ENCODE assay signal across 11 mouse cellular contexts in the genomic region with DNA sequence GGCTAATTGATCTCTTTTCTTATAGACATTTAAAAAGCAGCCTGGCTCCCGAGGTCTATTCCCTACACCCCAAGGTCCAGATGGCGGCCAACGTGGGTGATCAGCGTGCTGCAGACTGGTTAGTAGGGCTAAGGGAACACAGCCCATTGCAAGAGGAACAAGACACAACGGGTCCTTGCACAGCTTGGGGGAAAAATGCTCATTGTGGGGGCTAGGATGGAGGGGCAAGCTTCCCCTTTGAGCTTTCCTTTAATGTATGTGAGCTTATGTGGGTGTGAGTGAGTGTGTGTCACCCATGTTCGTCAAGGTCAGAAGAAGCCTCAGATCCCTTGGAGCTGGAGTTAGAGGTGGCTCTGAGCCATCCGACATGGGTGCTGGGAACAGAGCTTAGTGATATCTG. TPM values are rescaled to one million over a fixed set of nuclear protein-coding genes. Genes with fewer than 3 reads are reported as not detected.
DNase-seq lines count a peak whose midpoint lies in the region; ATAC-seq and TF ChIP-seq lines count a peak whose summit lies in the region.
"Had no signal": no experiment of that assay in that cellular context is flagged by ENCODE, and none has a peak within 500 bp of the region (broad histone marks: within the 10 kb centered on the region; RNA-seq: fewer than 3 reads in every experiment).

No protein-coding gene starts in this region.

- WGBS in forebrain, embryonic 13.5 days, result 92% methylated on average over 7 of the region's 7 CpGs
- WGBS in forebrain, embryonic 11.5 days, result 94% methylated on average over 7 of the region's 7 CpGs
- WGBS in embryonic facial prominence, embryonic 12.5 days, result 93% methylated on average over 7 of the region's 7 CpGs
- 84% methylated on average over 7 of the region's 7 CpGs for WGBS in liver, postnatal 0 days (ENCODE audit: insufficient replicate concordance)

- H3K36me3 ChIP-seq in forebrain, embryonic 13.5 days (ENCODE audit: poor library complexity, severe bottlenecking), result peaks cover 60% of the 10 kb centered on the region
- H3K36me3 ChIP-seq in forebrain, embryonic 11.5 days (ENCODE audit: control insufficient read depth, insufficient read depth, low read length), result peaks cover 26% of the 10 kb centered on the region
- peaks cover 55% of the 10 kb centered on the region for H3K36me3 ChIP-seq in embryonic facial prominence, embryonic 12.5 days
- peaks cover 59% of the 10 kb centered on the region for H3K36me3 ChIP-seq in liver, postnatal 0 days (replicated peaks; ENCODE audit: insufficient read depth, low read length)

- no peak for ATAC-seq in forebrain, embryonic 13.5 days
- ATAC-seq in forebrain, embryonic 11.5 days (replicated peaks; ENCODE audit: low FRiP score), result no peak
- ATAC-seq in embryonic facial prominence, embryonic 12.5 days (ENCODE audit: insufficient number of reproducible peaks, insufficient read depth, low FRiP score, low TSS enrichment), result no peak
- no peak for ATAC-seq in liver, postnatal 0 days

- peak overlapping the region; percentile 4; the same call in 1 of the 2 replicates for H3K4me3 ChIP-seq in forebrain, embryonic 13.5 days
- no peak overlapping the region for H3K4me3 ChIP-seq in forebrain, embryonic 11.5 days (ENCODE audit: low read depth, low read length)
- no peak overlapping the region for H3K4me3 ChIP-seq in embryonic facial prominence, embryonic 12.5 days
- no peak overlapping the region for H3K4me3 ChIP-seq in liver, postnatal 0 days (ENCODE audit: low read depth, low read length)

- no peak for TF ChIP-seq EP300 in liver, postnatal 0 days (IDR thresholded peaks at IDR 0.05; ENCODE audit: low read depth)

- no peaks in the 10 kb centered on the region for H3K27me3 ChIP-seq in forebrain, embryonic 13.5 days
- H3K27me3 ChIP-seq in forebrain, embryonic 11.5 days (ENCODE audit: control insufficient read depth, insufficient read depth, low read length), result no peaks in the 10 kb centered on the region
- H3K27me3 ChIP-seq in embryonic facial prominence, embryonic 12.5 days, result no peaks in the 10 kb centered on the region
- no peaks in the 10 kb centered on the region for H3K27me3 ChIP-seq in liver, postnatal 0 days (ENCODE audit: insufficient read depth, low read length)
- H3K27me3 ChIP-seq: stomach, embryonic 15.5 days had no signal

- no peak for DNase-seq in forebrain, embryonic 11.5 days (ENCODE audit: low spot score)
- DNase-seq in layer of hippocampus, adult 11-12 months (ENCODE audit: low spot score), result peak; percentile 3
- DNase-seq in layer of hippocampus, adult 18-20 months (ENCODE audit: low spot score in 2 of 2), result no peak
- DNase-seq in liver, postnatal 0 days, result peak; percentile 9
- no peak for DNase-seq in left cerebral cortex, postnatal 14 days (ENCODE audit: low spot score in 2 of 2)
- no peak for DNase-seq in kidney, postnatal 25 days
- DNase-seq: kidney, adult 2 months; lung, postnatal 14 days had no signal

- peak overlapping the region; percentile 94 for H3K4me2 ChIP-seq in forebrain, embryonic 13.5 days
- H3K4me2 ChIP-seq in forebrain, embryonic 11.5 days (ENCODE audit: low read depth, low read length, severe bottlenecking), result no peak overlapping the region
- 0 out of 2 replicates have a peak overlapping the region, but pooled peaks have one; percentile 90 for H3K4me2 ChIP-seq in embryonic facial prominence, embryonic 12.5 days (replicated peaks)
- peak overlapping the region; percentile 90; the same call in 1 of the 2 replicates for H3K4me2 ChIP-seq in liver, postnatal 0 days (ENCODE audit: low read depth, low read length)

- peaks cover 20% of the 10 kb centered on the region for H3K4me1 ChIP-seq in forebrain, embryonic 13.5 days
- H3K4me1 ChIP-seq in forebrain, embryonic 11.5 days (replicated peaks; ENCODE audit: control insufficient read depth, insufficient read depth, low read length), result peaks cover 4% of the 10 kb centered on the region; the same call in 1 of the 2 replicates
- H3K4me1 ChIP-seq in embryonic facial prominence, embryonic 12.5 days, result peaks cover 12% of the 10 kb centered on the region
- H3K4me1 ChIP-seq in liver, postnatal 0 days (ENCODE audit: insufficient read depth), result peaks cover 13% of the 10 kb centered on the region

- intact Hi-C loops in left cerebral cortex, postnatal 14 days (cut with DNase I), result no loop called here

- no peaks in the 10 kb centered on the region for H3K9me3 ChIP-seq in forebrain, embryonic 13.5 days (replicated peaks)
- H3K9me3 ChIP-seq in forebrain, embryonic 11.5 days (ENCODE audit: control insufficient read depth, low read length), result no peaks in the 10 kb centered on the region
- no peaks in the 10 kb centered on the region for H3K9me3 ChIP-seq in embryonic facial prominence, embryonic 12.5 days
- no peaks in the 10 kb centered on the region for H3K9me3 ChIP-seq in liver, postnatal 0 days (ENCODE audit: low read length)
- H3K9me3 ChIP-seq: stomach, embryonic 15.5 days had no signal

- peak overlapping the region; percentile 81; the same call in 1 of the 2 replicates for H3K9ac ChIP-seq in forebrain, embryonic 13.5 days
- H3K9ac ChIP-seq in forebrain, embryonic 11.5 days (ENCODE audit: low read length), result no peak overlapping the region
- no peak overlapping the region for H3K9ac ChIP-seq in embryonic facial prominence, embryonic 12.5 days
- H3K9ac ChIP-seq in liver, postnatal 0 days (replicated peaks), result no peak overlapping the region

- no peak for TF ChIP-seq CTCF in liver, postnatal 0 days (IDR thresholded peaks at IDR 0.05; ENCODE audit: low read depth)

- no peak overlapping the region for H3K27ac ChIP-seq in forebrain, embryonic 13.5 days
- no peak overlapping the region for H3K27ac ChIP-seq in forebrain, embryonic 11.5 days (ENCODE audit: low read depth, low read length)
- no peak overlapping the region for H3K27ac ChIP-seq in embryonic facial prominence, embryonic 12.5 days
- H3K27ac ChIP-seq in liver, postnatal 0 days (ENCODE audit: low read depth), result no peak overlapping the region
- H3K27ac ChIP-seq: stomach, embryonic 15.5 days had no signal

RNA-seq across cellular contexts. Expression of gene Leng8, which starts 1.8 kb away (rescaled TPM):
- polyA plus RNA-seq in forebrain, embryonic 13.5 days (2015; fragmentation: Nextera tagmentation; extraction: Ambion mirVana), result 61.3 and 71.1 TPM in 2 replicates
- 77.4 and 77.5 TPM in 2 replicates for polyA plus RNA-seq in forebrain, embryonic 11.5 days (2014; fragmentation: Nextera tagmentation; extraction: Ambion mirVana)
- total RNA-seq in layer of hippocampus, adult 18-20 months (2021), result 100 to 1,000 TPM; 139 to 159 TPM
- 80.6 and 80.7 TPM in 2 replicates for polyA plus RNA-seq in embryonic facial prominence, embryonic 12.5 days (2016; fragmentation: Nextera tagmentation; extraction: Ambion mirVana)
- polyA plus RNA-seq in liver, postnatal 0 days (2015; fragmentation: Nextera tagmentation; extraction: Ambion mirVana), result 9.1 and 9.7 TPM in 2 replicates
- 100 to 1,000 TPM; 152 TPM for total RNA-seq in left cerebral cortex, postnatal 14 days (2021)

RNA-seq across cellular contexts. Expression of gene Leng9, which starts 11.5 kb away (rescaled TPM):
- 3.5 and 3.9 TPM in 2 replicates for polyA plus RNA-seq in forebrain, embryonic 13.5 days (2015; fragmentation: Nextera tagmentation; extraction: Ambion mirVana)
- polyA plus RNA-seq in forebrain, embryonic 11.5 days (2014; fragmentation: Nextera tagmentation; extraction: Ambion mirVana), result 1.6 and 2.7 TPM in 2 replicates
- total RNA-seq in layer of hippocampus, adult 18-20 months (2021), result 1 to 10 TPM; 5.1 to 5.9 TPM
- 2.8 and 4.0 TPM in 2 replicates for polyA plus RNA-seq in embryonic facial prominence, embryonic 12.5 days (2016; fragmentation: Nextera tagmentation; extraction: Ambion mirVana)
- 2.8 TPM in 2 replicates for polyA plus RNA-seq in liver, postnatal 0 days (2015; fragmentation: Nextera tagmentation; extraction: Ambion mirVana)
- 1 to 10 TPM; 6.1 to 6.7 TPM for total RNA-seq in left cerebral cortex, postnatal 14 days (2021)

RNA-seq across cellular contexts. Expression of gene Ttyh1, which starts 19.5 kb away (rescaled TPM):
- 121 and 149 TPM in 2 replicates for polyA plus RNA-seq in forebrain, embryonic 13.5 days (2015; fragmentation: Nextera tagmentation; extraction: Ambion mirVana)
- 87.3 and 96.0 TPM in 2 replicates for polyA plus RNA-seq in forebrain, embryonic 11.5 days (2014; fragmentation: Nextera tagmentation; extraction: Ambion mirVana)
- 100 to 1,000 TPM; 572 to 597 TPM for total RNA-seq in layer of hippocampus, adult 18-20 months (2021)
- 10.8 and 16.3 TPM in 2 replicates for polyA plus RNA-seq in embryonic facial prominence, embryonic 12.5 days (2016; fragmentation: Nextera tagmentation; extraction: Ambion mirVana)
- polyA plus RNA-seq in liver, postnatal 0 days (2015; fragmentation: Nextera tagmentation; extraction: Ambion mirVana), result 1.9 and 3.2 TPM in 2 replicates
- 100 to 1,000 TPM; 837 to 867 TPM for total RNA-seq in left cerebral cortex, postnatal 14 days (2021)

RNA-seq across cellular contexts. Expression of gene Cdc42ep5, which starts 26.0 kb away (rescaled TPM):
- polyA plus RNA-seq in forebrain, embryonic 13.5 days (2015; fragmentation: Nextera tagmentation; extraction: Ambion mirVana), result 5.1 and 5.2 TPM in 2 replicates
- 16.2 and 17.8 TPM in 2 replicates for polyA plus RNA-seq in forebrain, embryonic 11.5 days (2014; fragmentation: Nextera tagmentation; extraction: Ambion mirVana)
- 1 to 10 TPM; 1.3 to 1.9 TPM for total RNA-seq in layer of hippocampus, adult 18-20 months (2021)
- polyA plus RNA-seq in embryonic facial prominence, embryonic 12.5 days (2016; fragmentation: Nextera tagmentation; extraction: Ambion mirVana), result 54.8 and 59.5 TPM in 2 replicates
- 8.2 and 12.1 TPM in 2 replicates for polyA plus RNA-seq in liver, postnatal 0 days (2015; fragmentation: Nextera tagmentation; extraction: Ambion mirVana)
- total RNA-seq in left cerebral cortex, postnatal 14 days (2021), result 1 to 10 TPM; 2.4 to 3.2 TPM

Comparison
In these comparisons a context has a peak if more than half of its experiments do, and no peak if none do; other contexts are left out.
1. DNase-seq: peak in layer of hippocampus, adult 11-12 months (single experiment) and liver, postnatal 0 days (single experiment); none in forebrain, embryonic 11.5 days (single experiment), layer of hippocampus, adult 18-20 months (0 of 2), left cerebral cortex, postnatal 14 days (0 of 2) and kidney, postnatal 25 days (0 of 2).